8 mouse cellular contexts compared by ENCODE assay signal in the genomic region with DNA sequence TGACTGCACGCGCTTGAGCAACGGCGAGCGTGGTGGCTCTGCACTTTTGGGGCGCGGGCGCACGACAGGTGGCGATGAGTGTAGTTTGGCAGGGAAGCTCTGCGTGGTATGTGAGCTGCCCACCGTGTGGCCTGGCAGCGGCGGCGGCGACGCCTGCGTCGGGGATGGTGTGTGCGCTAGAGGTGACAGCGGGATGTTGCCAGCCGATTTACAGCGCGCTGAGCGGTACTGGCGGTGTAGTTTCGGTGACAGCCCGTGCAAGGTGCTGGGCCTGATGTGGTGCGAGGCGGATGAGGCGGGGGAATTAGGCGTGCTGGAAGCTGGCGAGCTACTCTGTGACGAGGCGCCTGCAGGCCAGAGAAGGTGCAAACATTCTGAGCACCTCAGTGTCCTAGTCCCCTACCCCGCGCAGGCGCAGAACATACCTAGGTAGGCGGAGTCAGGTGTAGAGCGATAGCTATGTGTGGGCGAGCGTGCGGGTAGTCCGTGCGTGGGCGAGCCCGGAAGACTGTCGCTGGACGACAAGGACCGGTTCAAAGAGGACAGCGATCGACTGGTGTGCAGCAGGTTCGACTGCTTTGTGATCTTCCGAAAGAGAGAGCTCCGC. TPM values are rescaled to one million over a fixed set of nuclear protein-coding genes. Genes with fewer than 3 reads are reported as not detected.
DNase-seq lines count a peak whose midpoint lies in the region; ATAC-seq lines count a peak whose summit lies in the region.

No protein-coding gene starts in this region.

- peak overlapping the region; percentile 82 for H3K4me2 ChIP-seq in heart, embryonic 12.5 days
- peak overlapping the region; percentile 84 for H3K4me2 ChIP-seq in kidney, embryonic 14.5 days (replicated peaks; ENCODE audit: low read depth, low read length)
- H3K4me2 ChIP-seq in neural tube, embryonic 13.5 days = peak overlapping the region; percentile 51

- H3K9me3 ChIP-seq in heart, embryonic 12.5 days (replicated peaks) = 0 out of 2 replicates have a peak, but pooled peaks cover 4% of the 10 kb centered on the region
- H3K9me3 ChIP-seq in kidney, embryonic 14.5 days (ENCODE audit: control insufficient read depth, low read length) = peaks cover 3% of the 10 kb centered on the region; the same call in 1 of the 2 replicates
- H3K9me3 ChIP-seq in neural tube, embryonic 13.5 days = no peaks in the 10 kb centered on the region

- H3K4me1 ChIP-seq in heart, embryonic 12.5 days (replicated peaks) = peaks cover 18% of the 10 kb centered on the region
- peaks cover 12% of the 10 kb centered on the region for H3K4me1 ChIP-seq in kidney, embryonic 14.5 days (ENCODE audit: control insufficient read depth, insufficient read depth, low read length)
- peaks cover 24% of the 10 kb centered on the region for H3K4me1 ChIP-seq in neural tube, embryonic 13.5 days (replicated peaks)

- peaks cover 91% of the 10 kb centered on the region for H3K27me3 ChIP-seq in heart, embryonic 12.5 days (replicated peaks)
- H3K27me3 ChIP-seq in kidney, embryonic 14.5 days (ENCODE audit: control insufficient read depth, insufficient read depth, low read length) = peaks cover 48% of the 10 kb centered on the region
- H3K27me3 ChIP-seq in neural tube, embryonic 13.5 days = peaks cover 92% of the 10 kb centered on the region

- under 1% methylated on average over 55 of the region's 55 CpGs for WGBS in heart, embryonic 12.5 days
- 1% methylated on average over 55 of the region's 55 CpGs for WGBS in kidney, embryonic 14.5 days
- WGBS in neural tube, embryonic 13.5 days = 3% methylated on average over 55 of the region's 55 CpGs

- peak overlapping the region; percentile 49 for H3K4me3 ChIP-seq in heart, embryonic 12.5 days
- peak overlapping the region; percentile 44 for H3K4me3 ChIP-seq in kidney, embryonic 14.5 days (ENCODE audit: low read length)
- peak overlapping the region; percentile 22 for H3K4me3 ChIP-seq in neural tube, embryonic 13.5 days

- DNase-seq in urinary bladder, adult 18-20 months (ENCODE audit: low spot score in 2 of 2) = peak; percentile 66 to 70
- no peak for DNase-seq in urinary bladder, postnatal 10 days (ENCODE audit: low spot score)
- peak; percentile 72 for DNase-seq in embryo, embryonic 10.5 days (ENCODE audit: low spot score)
- peak; percentile 87 to 89 for DNase-seq in lung, adult 18-20 months
- DNase-seq in thymus, adult 18-20 months = peak; percentile 71 to 85

- ATAC-seq in heart, embryonic 12.5 days (ENCODE audit: insufficient number of reproducible peaks, low FRiP score) = peak; percentile 77
- peak; percentile 46 for ATAC-seq in kidney, embryonic 14.5 days (ENCODE audit: low FRiP score, low TSS enrichment)
- ATAC-seq in neural tube, embryonic 13.5 days (ENCODE audit: low read depth) = no peak

- H3K36me3 ChIP-seq in heart, embryonic 12.5 days = no peaks in the 10 kb centered on the region
- H3K36me3 ChIP-seq in kidney, embryonic 14.5 days (ENCODE audit: control insufficient read depth, insufficient read depth, low read length) = no peaks in the 10 kb centered on the region
- H3K36me3 ChIP-seq in neural tube, embryonic 13.5 days = peaks cover 78% of the 10 kb centered on the region

- no peak overlapping the region for H3K27ac ChIP-seq in heart, embryonic 12.5 days (ENCODE audit: poor library complexity, severe bottlenecking)
- no peak overlapping the region for H3K27ac ChIP-seq in kidney, embryonic 14.5 days (ENCODE audit: low read depth, low read length)
- no peak overlapping the region for H3K27ac ChIP-seq in neural tube, embryonic 13.5 days (replicated peaks)

- peak overlapping the region; percentile 58 for H3K9ac ChIP-seq in heart, embryonic 12.5 days
- peak overlapping the region; percentile 40; the same call in 1 of the 2 replicates for H3K9ac ChIP-seq in kidney, embryonic 14.5 days (ENCODE audit: low read depth, low read length)
- no peak overlapping the region for H3K9ac ChIP-seq in neural tube, embryonic 13.5 days

RNA-seq across cellular contexts. Expression of gene Dnase2a, which starts 4.6 kb away (rescaled TPM):
- polyA plus RNA-seq in heart, embryonic 12.5 days (2016; fragmentation: Nextera tagmentation; extraction: Ambion mirVana) = 4.2 and 4.3 TPM in 2 replicates
- 10.8 and 12.1 TPM in 2 replicates for polyA plus RNA-seq in kidney, embryonic 14.5 days (2014; fragmentation: Nextera tagmentation; extraction: Ambion mirVana)
- polyA plus RNA-seq in neural tube, embryonic 13.5 days (2015; fragmentation: Nextera tagmentation; extraction: Ambion mirVana) = 4.5 and 8.8 TPM in 2 replicates

RNA-seq across cellular contexts. Expression of gene Klf1, which starts 11.3 kb away (rescaled TPM):
- polyA plus RNA-seq in heart, embryonic 12.5 days (2016; fragmentation: Nextera tagmentation; extraction: Ambion mirVana) = 12.1 and 17.9 TPM in 2 replicates
- polyA plus RNA-seq in kidney, embryonic 14.5 days (2014; fragmentation: Nextera tagmentation; extraction: Ambion mirVana) = 1.2 and 1.7 TPM in 2 replicates
- 0.90 and 0.91 TPM in 2 replicates for polyA plus RNA-seq in neural tube, embryonic 13.5 days (2015; fragmentation: Nextera tagmentation; extraction: Ambion mirVana)

RNA-seq across cellular contexts. Expression of gene Gcdh, which starts 19.3 kb away (rescaled TPM):
- 35.5 and 36.2 TPM in 2 replicates for polyA plus RNA-seq in heart, embryonic 12.5 days (2016; fragmentation: Nextera tagmentation; extraction: Ambion mirVana)
- 28.6 and 43.3 TPM in 2 replicates for polyA plus RNA-seq in kidney, embryonic 14.5 days (2014; fragmentation: Nextera tagmentation; extraction: Ambion mirVana)
- polyA plus RNA-seq in neural tube, embryonic 13.5 days (2015; fragmentation: Nextera tagmentation; extraction: Ambion mirVana) = 37.2 and 37.3 TPM in 2 replicates

RNA-seq across cellular contexts. Expression of gene Mast1, which starts 24.2 kb away (rescaled TPM):
- 0.13 and 0.24 TPM in 2 replicates for polyA plus RNA-seq in heart, embryonic 12.5 days (2016; fragmentation: Nextera tagmentation; extraction: Ambion mirVana)
- polyA plus RNA-seq in kidney, embryonic 14.5 days (2014; fragmentation: Nextera tagmentation; extraction: Ambion mirVana) = 0.21 and 0.35 TPM in 2 replicates
- 62.7 and 70.3 TPM in 2 replicates for polyA plus RNA-seq in neural tube, embryonic 13.5 days (2015; fragmentation: Nextera tagmentation; extraction: Ambion mirVana)

RNA-seq across cellular contexts. Expression of gene Rtbdn, which starts 33.8 kb away (rescaled TPM):
- 0.20 and 0.31 TPM in 2 replicates for polyA plus RNA-seq in heart, embryonic 12.5 days (2016; fragmentation: Nextera tagmentation; extraction: Ambion mirVana)
- 0.16 TPM in 1 of 2 replicates, not detected in the other for polyA plus RNA-seq in kidney, embryonic 14.5 days (2014; fragmentation: Nextera tagmentation; extraction: Ambion mirVana)
- 1.4 and 1.6 TPM in 2 replicates for polyA plus RNA-seq in neural tube, embryonic 13.5 days (2015; fragmentation: Nextera tagmentation; extraction: Ambion mirVana)
